Mouse (Mus musculus) induced T-regulatory cell, adult 2 months (primary cell): Measurements from ENCODE around the gene Snapin.

Source experiments
- DNase-seq: peaks from one replicate; pipeline ENCODE4 v3.0.0-alpha.2; 2012; ENCODE audit warnings: low read depth

Snapin gene

GRCm38 (mm10) chr3:90490696-90491256 is at the start of gene Snapin:
Gene Snapin, minus strand, starts transcription at chr3:90491033.
- peak; percentile 97 for DNase-seq

- no peak for DNase-seq
Observed at GRCm38 (mm10) chr3:90537905-90538296, 47.1 kb upstream of the Snapin start.

GRCm38 (mm10) chr3:90537141-90537904 is 46.5 kb upstream of the Snapin start, which contains the start of gene S100a16:
Gene S100a16, plus strand, starts transcription at chr3:90537254.
- no peak for DNase-seq

- DNase-seq: no peak
Observed at GRCm38 (mm10) chr3:90535446-90535845, 44.6 kb upstream of the Snapin start.

- DNase-seq: no peak
Observed at GRCm38 (mm10) chr3:90531713-90532112, 40.9 kb upstream of the Snapin start.

GRCm38 (mm10) chr3:90527291-90527873 is 36.5 kb upstream of the Snapin start:
- no peak for DNase-seq

- no peak for DNase-seq
Observed at GRCm38 (mm10) chr3:90526580-90526979, 35.7 kb upstream of the Snapin start, which contains the start of gene S100a14. Gene S100a14, plus strand, starts transcription at chr3:90526856.

GRCm38 (mm10) chr3:90526076-90526475 is 35.2 kb upstream of the Snapin start:
- no peak for DNase-seq

- DNase-seq: peak; percentile 77
Observed at GRCm38 (mm10) chr3:90525421-90525820, 34.6 kb upstream of the Snapin start.

- no peak for DNase-seq
Observed at GRCm38 (mm10) chr3:90517711-90518110, 26.9 kb upstream of the Snapin start.

- DNase-seq: no peak
Observed at GRCm38 (mm10) chr3:90515789-90516188, 25.0 kb upstream of the Snapin start.

- DNase-seq: peak; percentile 38
Observed at GRCm38 (mm10) chr3:90515242-90515641, 24.4 kb upstream of the Snapin start.

GRCm38 (mm10) chr3:90514691-90515090 is 23.9 kb upstream of the Snapin start:
- peak; percentile 83 for DNase-seq

- DNase-seq: peak; percentile 66
Observed at GRCm38 (mm10) chr3:90513796-90514590, 23.2 kb upstream of the Snapin start, which contains the start of the genes S100a1 and S100a13. Gene S100a1, minus strand, starts transcription at chr3:90514392. Gene S100a13, plus strand, starts transcription at chr3:90514435.

- DNase-seq: no peak
Observed at GRCm38 (mm10) chr3:90512948-90513642, 22.3 kb upstream of the Snapin start.

GRCm38 (mm10) chr3:90512276-90512675 is 21.4 kb upstream of the Snapin start:
- no peak for DNase-seq

GRCm38 (mm10) chr3:90509747-90510123 is 18.9 kb upstream of the Snapin start:
- no peak for DNase-seq

- DNase-seq: peak; percentile 100
Observed at GRCm38 (mm10) chr3:90508950-90509746, 18.3 kb upstream of the Snapin start, which contains the start of gene Chtop. Gene Chtop, minus strand, starts transcription at chr3:90509498.

- DNase-seq: peak; percentile 59
Observed at GRCm38 (mm10) chr3:90508287-90508949, 17.6 kb upstream of the Snapin start.

- DNase-seq: no peak
Observed at GRCm38 (mm10) chr3:90506362-90506761, 15.5 kb upstream of the Snapin start.
